12 mouse cellular contexts compared by ENCODE assay signal in the genomic region with DNA sequence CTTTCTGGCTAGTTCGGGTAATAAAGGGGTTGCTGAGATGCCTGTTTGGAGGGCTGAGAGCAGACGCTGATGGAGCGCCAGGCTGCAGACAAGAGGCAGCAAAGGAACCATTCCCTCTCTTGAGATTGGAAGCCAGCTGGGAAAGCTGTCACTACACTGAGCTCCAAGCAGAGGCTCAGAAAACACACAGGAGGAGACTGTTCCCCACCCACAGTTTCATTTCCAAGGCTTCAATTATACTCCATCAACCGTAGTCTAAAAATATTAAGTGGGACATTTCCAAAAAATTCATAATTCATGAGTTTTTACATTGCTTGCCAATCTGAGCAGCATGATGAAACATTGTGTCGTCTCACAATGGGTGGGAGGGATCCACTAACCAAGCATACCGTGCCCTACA. TPM values are rescaled to one million over a fixed set of nuclear protein-coding genes. Genes with fewer than 3 reads are reported as not detected.
DNase-seq lines count a peak whose midpoint lies in the region.
"Had no signal": no experiment of that assay in that cellular context is flagged by ENCODE, and none has a peak within 500 bp of the region (broad histone marks: within the 10 kb centered on the region; RNA-seq: fewer than 3 reads in every experiment).

No protein-coding gene starts in this region.

- intact Hi-C loops in left cerebral cortex, postnatal 4 days (cut with DNase I) = no loop called here

- peak; percentile 47 for DNase-seq in left cerebral cortex, adult 11 months (ENCODE audit: low spot score)
- DNase-seq in left cerebral cortex, postnatal 4 days = no peak
- DNase-seq in frontal cortex, adult 2 months (ENCODE audit: extremely low spot score in 1 of 2, low spot score in 1 of 2) = peak; percentile 60 to 79
- DNase-seq in layer of hippocampus, adult 9-11 months = peak; percentile 72
- peak; percentile 65 to 84 for DNase-seq in right cerebral cortex, postnatal 10 days (ENCODE audit: low spot score in 2 of 2)
- no peak for DNase-seq in kidney, postnatal 4 days
- no peak for DNase-seq in heart, adult 11 months
- DNase-seq: cerebellum, postnatal 25 days; kidney, adult 11 months; kidney, postnatal 36 days; retina, postnatal 1 day; thymus, postnatal 36 days had no signal

RNA-seq across cellular contexts. Expression of a gene that starts 2.5 kb away (rescaled TPM):
- 10 to 100 TPM; 28.5 to 32.1 TPM for total RNA-seq in left cerebral cortex, postnatal 4 days (2021)
- polyA plus RNA-seq in frontal cortex, adult 2 months (2012; rRNA removed) = 15.9 and 16.8 TPM in 2 replicates

Comparison
In these comparisons a context has a peak if more than half of its experiments do, and no peak if none do; other contexts are left out.
1. DNase-seq: peak in left cerebral cortex, adult 11 months (single experiment), frontal cortex, adult 2 months (2 of 2), layer of hippocampus, adult 9-11 months (single experiment) and right cerebral cortex, postnatal 10 days (2 of 2); none in left cerebral cortex, postnatal 4 days (single experiment), kidney, postnatal 4 days (0 of 2) and heart, adult 11 months (single experiment).